Mouse (Mus musculus): ENCODE results near the gene Rhbdl1. TPM values are rescaled to one million over a fixed set of nuclear protein-coding genes. Genes with fewer than 3 reads are reported as not detected.

Rhbdl1 gene
- polyA plus RNA-seq, 1 experiment, result 0.67 TPM

GRCm38 (mm10) chr17:25875171-25876136, 38.4 kb upstream of the Rhbdl1 start:
- Histone ChIP-seq H3K4me2 (ENCODE audit: low read depth) (peak overlapping the region; percentile 96), H3K79me2 (ENCODE audit: control insufficient read depth, insufficient read depth) (peaks cover 4% of the 10 kb centered on the region), H3K36me3 (ENCODE audit: control insufficient read depth, insufficient read depth) (no peaks in the 10 kb centered on the region), H3K4me3 (peak overlapping the region; percentile 75), H3ac (ENCODE audit: control insufficient read depth, insufficient read length) (peak overlapping the region; percentile 60), H3K27me3 (ENCODE audit: control insufficient read depth, insufficient read depth, insufficient read length) (no peaks in the 10 kb centered on the region)
- peak; percentile 54 for TF ChIP-seq SRF (IDR thresholded peaks at IDR 0.05; ENCODE audit: control insufficient read depth, insufficient read length, low read depth)
- TF ChIP-seq MAX (IDR thresholded peaks at IDR 0.05; ENCODE audit: low read depth), result no peak
- TF ChIP-seq MYOG (IDR thresholded peaks at IDR 0.05; ENCODE audit: control insufficient read depth in 1 of 3, insufficient read depth in 1 of 3, insufficient read length in 2 of 3, low read depth in 2 of 3), result peak in 2 of 3 experiments; percentile 81 to 84
- peak; percentile 95 for TF ChIP-seq POLR2AphosphoS2 (IDR thresholded peaks at IDR 0.05; ENCODE audit: insufficient read length, low read depth)
- TF ChIP-seq E2F4 (IDR thresholded peaks at IDR 0.05; ENCODE audit: insufficient read depth), result no peak
- TF ChIP-seq POLR2A (IDR thresholded peaks at IDR 0.05; ENCODE audit: insufficient read length, low read depth), result peak; percentile 97
- no peak for TF ChIP-seq CEBPB (IDR thresholded peaks at IDR 0.05; ENCODE audit: insufficient read depth, poor library complexity, severe bottlenecking)
- TF ChIP-seq REST (IDR thresholded peaks at IDR 0.05; ENCODE audit: insufficient read depth, insufficient read length), result no peak
- TF ChIP-seq USF1 (IDR thresholded peaks at IDR 0.05; ENCODE audit: low read depth), result no peak
- TF ChIP-seq TCF3 (IDR thresholded peaks at IDR 0.05; ENCODE audit: insufficient read length, low read depth), result no peak
- no peak for TF ChIP-seq TCF12 (IDR thresholded peaks at IDR 0.05; ENCODE audit: insufficient read depth, poor library complexity, severe bottlenecking)
- TF ChIP-seq MYOD1 (IDR thresholded peaks at IDR 0.05; ENCODE audit: control insufficient read depth in 1 of 3, insufficient read length in 2 of 3, low read depth in 2 of 3), result peak in 2 of 3 experiments; percentile 80 to 90

- TF ChIP-seq SRF (IDR thresholded peaks at IDR 0.05; ENCODE audit: control insufficient read depth, insufficient read length, low read depth), result no peak
- peak; percentile 55 for TF ChIP-seq POLR2AphosphoS2 (IDR thresholded peaks at IDR 0.05; ENCODE audit: insufficient read length, low read depth)
- TF ChIP-seq MYOG (IDR thresholded peaks at IDR 0.05; ENCODE audit: control insufficient read depth in 1 of 3, insufficient read depth in 1 of 3, insufficient read length in 2 of 3, low read depth in 2 of 3), result no peak
- no peak for TF ChIP-seq CEBPB (IDR thresholded peaks at IDR 0.05; ENCODE audit: insufficient read depth, poor library complexity, severe bottlenecking)
- TF ChIP-seq E2F4 (IDR thresholded peaks at IDR 0.05; ENCODE audit: insufficient read depth), result no peak
- no peak for TF ChIP-seq REST (IDR thresholded peaks at IDR 0.05; ENCODE audit: insufficient read depth, insufficient read length)
- TF ChIP-seq MYOD1 (IDR thresholded peaks at IDR 0.05; ENCODE audit: control insufficient read depth in 1 of 3, insufficient read length in 2 of 3, low read depth in 2 of 3), result no peak
- H3K4me3 ChIP-seq, result peak within 1 kb of the TSS; percentile 75
Measured at GRCm38 (mm10) chr17:25874721-25875170, 37.7 kb upstream of the Rhbdl1 start, which contains the start of gene Mettl26. TSS of gene Mettl26 (plus strand) at chr17:25875074.

GRCm38 (mm10) chr17:25874148-25874720, 37.1 kb upstream of the Rhbdl1 start:
- H3ac ChIP-seq (ENCODE audit: control insufficient read depth, insufficient read length), result peak overlapping the region; percentile 60
- peak overlapping the region; percentile 96 for H3K4me2 ChIP-seq (ENCODE audit: low read depth)
- peaks cover 4% of the 10 kb centered on the region for H3K79me2 ChIP-seq (ENCODE audit: control insufficient read depth, insufficient read depth)
- no peak for TF ChIP-seq POLR2AphosphoS2 (IDR thresholded peaks at IDR 0.05; ENCODE audit: insufficient read length, low read depth)
- no peak for TF ChIP-seq USF1 (IDR thresholded peaks at IDR 0.05; ENCODE audit: low read depth)
- TF ChIP-seq REST (IDR thresholded peaks at IDR 0.05; ENCODE audit: insufficient read depth, insufficient read length), result no peak
- TF ChIP-seq E2F4 (IDR thresholded peaks at IDR 0.05; ENCODE audit: insufficient read depth), result no peak
- TF ChIP-seq MYOD1 (IDR thresholded peaks at IDR 0.05; ENCODE audit: control insufficient read depth in 1 of 3, insufficient read length in 2 of 3, low read depth in 2 of 3), result no peak
- TF ChIP-seq SRF (IDR thresholded peaks at IDR 0.05; ENCODE audit: control insufficient read depth, insufficient read length, low read depth), result no peak
- no peak for TF ChIP-seq POLR2A (IDR thresholded peaks at IDR 0.05; ENCODE audit: insufficient read length, low read depth)
- TF ChIP-seq TCF12 (IDR thresholded peaks at IDR 0.05; ENCODE audit: insufficient read depth, poor library complexity, severe bottlenecking), result no peak
- no peak for TF ChIP-seq MAX (IDR thresholded peaks at IDR 0.05; ENCODE audit: low read depth)
- no peak for TF ChIP-seq TCF3 (IDR thresholded peaks at IDR 0.05; ENCODE audit: insufficient read length, low read depth)
- no peak for TF ChIP-seq MYOG (IDR thresholded peaks at IDR 0.05; ENCODE audit: control insufficient read depth in 1 of 3, insufficient read depth in 1 of 3, insufficient read length in 2 of 3, low read depth in 2 of 3)
- TF ChIP-seq CEBPB (IDR thresholded peaks at IDR 0.05; ENCODE audit: insufficient read depth, poor library complexity, severe bottlenecking), result no peak
- H3K4me3 ChIP-seq, result peak overlapping the region; percentile 75
- H3K27me3 ChIP-seq (ENCODE audit: control insufficient read depth, insufficient read depth, insufficient read length), result no peaks in the 10 kb centered on the region
- no peaks in the 10 kb centered on the region for H3K36me3 ChIP-seq (ENCODE audit: control insufficient read depth, insufficient read depth)

More at GRCm38 (mm10) chr17:25874721-25875170, 37.7 kb upstream of the Rhbdl1 start, which contains the start of gene Mettl26:
- Histone ChIP-seq H3K4me2 (ENCODE audit: low read depth) (peak within 1 kb of the TSS; percentile 96), H3K79me2 (ENCODE audit: control insufficient read depth, insufficient read depth) (peaks cover 4% of the 10 kb centered on the region), H3ac (ENCODE audit: control insufficient read depth, insufficient read length) (peak within 1 kb of the TSS; percentile 60), H3K36me3 (ENCODE audit: control insufficient read depth, insufficient read depth) (no peaks in the 10 kb centered on the region), H3K27me3 (ENCODE audit: control insufficient read depth, insufficient read depth, insufficient read length) (no peaks in the 10 kb centered on the region)

GRCm38 (mm10) chr17:25873405-25874147, 36.5 kb upstream of the Rhbdl1 start:
- Histone ChIP-seq H3K4me2 (ENCODE audit: low read depth) (peak overlapping the region; percentile 96), H3K27me3 (ENCODE audit: control insufficient read depth, insufficient read depth, insufficient read length) (no peaks in the 10 kb centered on the region), H3ac (ENCODE audit: control insufficient read depth, insufficient read length) (no peak overlapping the region), H3K79me2 (ENCODE audit: control insufficient read depth, insufficient read depth) (peaks cover 4% of the 10 kb centered on the region), H3K4me3 (peak overlapping the region; percentile 75), H3K36me3 (ENCODE audit: control insufficient read depth, insufficient read depth) (no peaks in the 10 kb centered on the region)
- TF ChIP-seq REST (IDR thresholded peaks at IDR 0.05; ENCODE audit: insufficient read depth, insufficient read length) (no peak), CEBPB (IDR thresholded peaks at IDR 0.05; ENCODE audit: insufficient read depth, poor library complexity, severe bottlenecking) (no peak), E2F4 (IDR thresholded peaks at IDR 0.05; ENCODE audit: insufficient read depth) (no peak), MYOG (IDR thresholded peaks at IDR 0.05; ENCODE audit: control insufficient read depth in 1 of 3, insufficient read depth in 1 of 3, insufficient read length in 2 of 3, low read depth in 2 of 3) (no peak), MYOD1 (IDR thresholded peaks at IDR 0.05; ENCODE audit: control insufficient read depth in 1 of 3, insufficient read length in 2 of 3, low read depth in 2 of 3) (no peak), TCF12 (IDR thresholded peaks at IDR 0.05; ENCODE audit: insufficient read depth, poor library complexity, severe bottlenecking) (no peak), USF1 (IDR thresholded peaks at IDR 0.05; ENCODE audit: low read depth) (no peak), POLR2AphosphoS2 (IDR thresholded peaks at IDR 0.05; ENCODE audit: insufficient read length, low read depth) (no peak), SRF (IDR thresholded peaks at IDR 0.05; ENCODE audit: control insufficient read depth, insufficient read length, low read depth) (no peak), POLR2A (IDR thresholded peaks at IDR 0.05; ENCODE audit: insufficient read length, low read depth) (no peak)
